Mouse (Mus musculus) kidney, adult 2 months (tissue): ENCODE measurements around the gene Uvrag.

ENCODE experiments used
- CTCF ChIP-seq: fragments of 200-500 bp; conservative IDR thresholded peaks from 2 replicates; pipeline ENCODE4 v1.5.1; 2011; ENCODE audit warnings: low read depth, mild to moderate bottlenecking, control low read depth, low read length, moderate library complexity, mixed read lengths; ENCODE audit not compliant: insufficient read depth, insufficient read length
- POLR2A ChIP-seq: fragments of 200-500 bp; IDR thresholded peaks from one replicate; pipeline ENCODE4 v1.6.1; 2011; ENCODE audit warnings: low read depth, low read length, control low read depth

DNA sequence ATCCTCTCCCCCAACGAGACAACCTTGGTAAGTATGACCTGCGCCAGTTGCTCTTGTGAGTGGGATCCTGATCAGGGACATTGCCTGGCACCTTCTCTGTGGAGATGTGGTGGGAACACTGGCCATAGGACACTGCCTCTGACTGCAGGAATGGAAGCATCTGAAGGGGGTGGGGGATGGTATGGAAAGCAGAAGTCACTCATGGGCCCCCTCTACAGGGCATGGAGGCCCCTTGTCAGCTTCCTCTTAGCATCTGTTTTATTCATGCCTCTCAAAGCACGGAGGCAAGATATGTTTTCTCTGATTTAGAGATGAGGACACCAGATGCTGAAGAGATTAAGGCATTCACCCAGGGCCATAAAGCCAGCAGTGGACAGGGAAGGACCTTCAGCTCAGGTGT is 271.9 kb downstream of the Uvrag start:
- TF ChIP-seq CTCF, result no peak
- TF ChIP-seq POLR2A, result no peak
